Mouse (Mus musculus) urinary bladder, postnatal 14 days (tissue): ENCODE data around the gene Flywch1.
A peak's percentile ranks its signal among the peaks of the same experiment; 100 is the strongest.

Experiments used
- DNase-seq: peaks from one replicate; pipeline ENCODE4 v3.0.0; 2021; ENCODE audit warnings: low spot score

Gene Flywch1

GRCm38 (mm10) chr17:23742941-23743340, 28.5 kb downstream of the Flywch1 start:
- no peak for DNase-seq

- DNase-seq, result no peak
Observed at GRCm38 (mm10) chr17:23742210-23742793, 29.1 kb downstream of the Flywch1 start.

- DNase-seq, result no peak
Observed at GRCm38 (mm10) chr17:23741359-23742209, 29.8 kb downstream of the Flywch1 start.

- peak; percentile 28 for DNase-seq
Observed at GRCm38 (mm10) chr17:23740598-23741021, 30.8 kb downstream of the Flywch1 start, which contains the start of gene Paqr4. TSS of gene Paqr4 (minus strand) at chr17:23740867.

GRCm38 (mm10) chr17:23740136-23740584, 31.2 kb downstream of the Flywch1 start:
- DNase-seq, result peak; percentile 91

DNA sequence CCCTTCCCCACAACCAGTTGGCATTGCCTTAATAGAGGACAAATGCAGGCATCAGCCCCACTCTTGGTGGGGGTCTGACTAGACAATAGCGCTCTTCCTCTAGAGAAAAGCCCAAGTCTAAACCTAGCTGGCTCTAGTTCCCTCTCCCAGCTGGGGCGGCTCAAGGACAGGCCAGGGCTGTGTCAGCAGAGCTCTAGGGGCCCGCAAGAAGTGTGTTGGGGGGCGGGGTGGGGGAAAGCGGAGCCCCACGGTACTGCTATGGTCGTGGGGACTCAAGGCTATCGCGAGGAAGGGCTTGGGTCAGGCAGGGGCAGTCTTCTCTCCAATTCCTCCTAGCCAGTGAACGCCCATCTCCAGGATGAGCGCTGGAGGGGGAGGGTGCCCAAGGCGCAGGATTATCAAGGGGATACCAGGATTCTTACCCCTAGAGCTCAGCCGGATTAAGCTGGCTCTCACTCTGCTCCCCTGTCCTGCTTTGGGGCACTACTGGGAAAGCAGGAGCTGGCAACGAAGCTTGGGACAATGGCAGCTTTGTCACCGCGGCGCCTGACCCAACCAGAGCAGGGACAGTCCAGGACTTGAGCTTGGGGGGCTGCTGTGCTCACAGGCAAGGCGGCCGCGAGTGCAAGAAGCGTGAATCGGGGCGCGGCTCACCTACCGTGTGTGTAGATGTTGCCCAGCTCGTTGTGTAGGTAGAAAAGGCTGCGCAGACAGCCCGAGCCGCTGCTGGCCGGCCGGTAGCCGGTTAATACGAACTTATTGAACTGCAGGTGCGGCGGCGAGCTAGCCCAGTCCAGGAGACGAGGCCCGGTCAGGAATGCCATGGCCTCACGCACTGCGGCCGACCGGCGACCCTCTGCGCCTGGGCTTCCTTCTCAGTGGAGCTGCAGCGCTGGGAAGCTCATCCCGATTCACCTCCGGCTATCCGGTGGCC, 31.9 kb downstream of the Flywch1 start:
- DNase-seq, result no peak

GRCm38 (mm10) chr17:23738836-23739201, 32.6 kb downstream of the Flywch1 start:
- no peak for DNase-seq

DNA sequence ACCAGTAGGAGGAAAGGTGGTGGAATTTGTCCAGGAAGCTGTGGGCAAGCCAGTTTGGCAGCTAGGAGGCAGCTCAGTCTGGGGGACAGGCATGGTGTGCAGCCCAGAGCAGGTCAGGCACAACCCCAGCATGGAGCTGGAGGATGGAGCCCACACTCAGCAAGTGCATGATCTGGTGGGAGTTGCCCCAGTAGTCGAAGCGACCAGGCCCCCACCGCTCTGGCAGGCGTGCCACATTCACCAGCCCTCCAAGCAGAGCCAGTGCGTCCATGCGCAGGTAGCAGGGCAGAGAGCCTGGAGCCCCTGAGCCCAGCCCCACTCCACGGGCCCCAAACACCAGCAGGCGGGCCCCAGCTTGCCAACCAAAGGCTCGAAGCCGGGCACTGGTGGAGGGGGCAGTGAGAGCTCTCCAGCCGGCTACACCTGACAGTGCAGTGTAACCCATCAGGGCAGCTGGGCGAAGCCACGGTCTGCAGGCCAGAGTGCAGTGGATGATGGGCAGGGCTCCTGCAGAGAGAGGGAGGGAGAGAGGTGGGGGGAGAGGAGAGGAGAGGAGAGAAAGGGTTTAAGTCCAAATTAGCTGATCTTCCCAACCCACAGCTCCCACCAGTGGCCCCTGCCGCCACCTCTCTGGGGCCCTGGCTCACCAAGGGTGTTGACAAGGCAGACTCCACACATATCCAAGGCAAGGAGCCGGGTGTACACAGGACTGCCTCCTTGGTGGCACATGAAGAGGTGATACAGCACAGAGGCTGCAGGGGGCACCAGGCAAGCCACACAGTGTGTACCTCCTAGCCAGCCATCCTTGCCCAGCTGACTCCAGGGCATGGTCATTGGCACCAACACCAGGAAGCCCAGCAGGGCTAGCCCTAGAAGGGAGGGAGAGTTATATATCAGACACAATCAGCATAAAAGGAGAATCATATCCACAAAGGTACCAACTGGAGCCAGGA, 33.6 kb downstream of the Flywch1 start:
- no peak for DNase-seq

- DNase-seq, result no peak
Observed at GRCm38 (mm10) chr17:23734341-23734740, 37.1 kb downstream of the Flywch1 start.

DNA sequence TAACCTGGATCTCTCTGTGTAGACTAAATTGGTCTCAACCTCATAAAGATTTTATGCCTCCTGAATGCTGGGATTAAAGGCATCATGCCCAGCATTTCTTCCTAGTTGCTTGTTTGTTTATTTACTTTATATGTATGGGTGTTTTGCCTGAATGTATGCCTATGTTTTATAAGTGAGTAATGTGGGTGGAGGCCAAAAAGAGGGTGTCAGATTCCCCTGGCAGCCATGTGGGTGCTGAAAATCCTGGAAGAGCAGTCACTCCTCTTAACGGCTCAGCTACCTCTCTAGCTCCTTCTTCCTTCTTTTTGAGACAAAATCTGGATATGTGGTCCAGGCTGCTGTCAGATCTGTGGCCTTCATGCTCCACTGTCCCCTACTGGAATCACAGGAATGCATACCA, 41.0 kb downstream of the Flywch1 start:
- DNase-seq, result no peak

- DNase-seq, result peak; percentile 82
Observed at GRCm38 (mm10) chr17:23726758-23727142, 44.7 kb downstream of the Flywch1 start.

DNA sequence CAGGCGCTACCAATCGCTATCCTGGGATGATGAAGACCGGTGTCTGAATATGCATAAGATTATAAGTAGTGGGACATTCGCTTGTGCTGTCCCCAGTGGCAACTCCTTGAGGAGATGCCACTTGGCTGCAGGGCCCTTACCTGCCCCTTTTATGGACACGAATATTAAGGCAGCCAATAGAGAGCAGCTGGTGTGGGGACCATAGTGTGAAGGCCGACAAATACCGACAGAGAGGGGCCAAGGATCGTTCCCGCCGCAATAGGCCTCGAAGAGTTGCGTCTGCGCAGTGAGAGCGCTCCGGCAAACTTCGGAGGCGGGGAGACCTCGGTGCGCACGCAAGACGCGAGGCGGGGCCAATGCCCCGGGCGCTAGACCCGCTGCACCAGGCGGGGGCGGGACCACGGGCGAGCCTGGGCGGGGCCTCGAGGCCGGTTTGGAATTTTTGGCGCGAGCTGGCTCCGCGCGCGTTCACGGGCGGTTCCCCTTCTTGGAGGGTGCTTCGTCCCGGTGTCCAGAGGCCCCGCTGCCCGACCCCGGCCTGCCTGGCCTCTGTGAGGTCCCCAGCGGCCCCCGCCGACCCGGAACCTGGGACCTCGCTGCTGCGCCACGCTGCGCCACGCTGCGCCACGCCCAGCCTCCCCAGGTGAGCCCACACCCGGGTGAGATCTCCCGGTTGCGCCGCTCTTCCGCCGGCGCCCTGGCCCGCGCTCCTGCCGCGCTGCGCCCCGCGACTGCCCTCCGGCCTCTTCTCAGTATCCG, 45.2 kb downstream of the Flywch1 start, which contains the start of gene Pkmyt1:
Gene Pkmyt1, plus strand, starts transcription at position 338 of the 759 bp plus-strand sequence.
- peak; percentile 96 for DNase-seq

GRCm38 (mm10) chr17:23725477-23725876, 45.9 kb downstream of the Flywch1 start:
- DNase-seq, result no peak

GRCm38 (mm10) chr17:23722376-23723125, 48.9 kb downstream of the Flywch1 start, which contains the start of gene 1520401A03Rik:
TSS of gene 1520401A03Rik (minus strand) at chr17:23722783.
- no peak for DNase-seq

DNA sequence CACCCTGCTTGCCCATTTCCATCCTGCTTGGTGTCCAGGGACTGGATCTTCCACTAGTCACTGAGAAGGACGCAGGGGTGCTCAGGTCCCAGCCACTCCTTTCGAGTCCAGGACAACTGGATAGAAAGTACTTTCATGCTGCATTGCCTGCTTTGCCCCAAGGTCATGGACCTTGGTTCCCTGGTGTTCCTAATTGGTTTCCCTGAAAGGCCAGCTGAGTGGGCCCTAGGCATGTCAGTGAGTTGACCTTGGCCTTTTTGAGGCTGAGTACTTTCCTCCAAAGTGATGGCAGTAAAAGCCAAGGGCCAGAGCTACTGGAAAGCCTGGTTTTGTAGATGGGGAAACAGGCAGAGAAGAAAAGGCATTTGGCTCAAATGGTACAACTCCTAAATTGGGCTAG, 49.5 kb downstream of the Flywch1 start:
- no peak for DNase-seq

GRCm38 (mm10) chr17:23719455-23719854, 51.9 kb downstream of the Flywch1 start:
- no peak for DNase-seq

DNA sequence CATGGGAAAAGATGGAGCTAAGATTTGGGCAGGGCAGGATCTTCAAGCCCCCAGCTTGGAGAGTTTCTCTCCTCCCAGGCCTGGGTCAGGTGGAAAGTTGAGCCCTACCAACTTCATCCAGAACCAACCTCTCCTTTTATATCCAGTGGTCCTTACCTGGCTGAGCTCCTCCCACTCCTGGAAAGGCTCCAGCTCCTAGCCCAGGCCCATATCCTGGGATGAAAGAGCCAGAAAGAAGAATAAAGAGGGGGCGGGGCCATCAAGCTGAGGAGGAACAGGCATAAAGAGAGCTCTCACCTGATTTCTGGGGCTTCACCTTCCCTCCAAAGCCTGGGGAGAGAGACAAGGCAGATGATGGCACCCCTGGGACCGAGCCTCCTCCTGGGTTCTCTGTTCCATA, 54.4 kb downstream of the Flywch1 start:
- no peak for DNase-seq

- DNase-seq, result peak; percentile 78
Observed at GRCm38 (mm10) chr17:23706212-23706611, 65.2 kb downstream of the Flywch1 start.

DNA sequence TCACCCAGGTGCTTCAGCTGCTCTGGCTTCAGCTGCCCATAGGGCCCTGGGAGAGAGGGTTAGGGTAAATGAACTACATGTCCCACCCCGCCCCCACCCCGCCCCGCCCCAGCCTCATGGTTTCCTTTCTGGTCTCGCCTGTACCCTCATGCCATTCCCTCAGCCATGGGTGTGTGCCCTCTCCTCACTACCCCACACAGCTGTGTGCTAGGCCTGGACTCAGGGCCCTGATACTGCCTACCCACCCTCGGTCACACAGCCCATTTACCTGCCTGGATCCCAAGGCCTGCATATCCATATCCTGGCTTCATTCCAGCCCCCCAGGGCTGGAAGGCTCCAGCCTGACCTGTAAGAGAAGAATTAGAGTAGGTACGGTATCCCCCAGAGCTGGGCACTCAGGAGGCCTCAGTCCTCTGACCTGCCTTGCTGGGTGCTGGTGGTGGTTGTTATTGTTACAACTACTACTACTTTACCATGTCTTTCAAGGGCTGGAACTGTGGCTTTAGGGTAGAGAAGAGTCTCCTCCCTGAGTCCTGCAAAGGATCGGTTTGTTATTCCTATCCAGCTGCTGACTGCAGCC, 65.8 kb downstream of the Flywch1 start:
- DNase-seq, result no peak
